Mouse (Mus musculus) megakaryocyte, embryonic 14.5 days (primary cell): ENCODE measurements around the gene Tspyl1.

Source experiments
- FLI1 ChIP-seq: IDR thresholded peaks from 2 replicates; pipeline ENCODE4 v1.6.1; 2012; ENCODE audit warnings: low read length, inconsistent platforms, mixed read lengths
- GATA1 ChIP-seq: IDR thresholded peaks from 3 replicates; pipeline ENCODE4 v1.6.1; 2012; ENCODE audit warnings: mixed read lengths, low read length, inconsistent platforms, borderline replicate concordance

- TF ChIP-seq GATA1 (no peak), FLI1 (no peak)
These were observed 1.3 kb upstream of the Tspyl1 start for GRCm38 (mm10) chr10:34280591-34281175.
